ENCODE assay signal across 9 mouse cellular contexts in the genomic region with DNA sequence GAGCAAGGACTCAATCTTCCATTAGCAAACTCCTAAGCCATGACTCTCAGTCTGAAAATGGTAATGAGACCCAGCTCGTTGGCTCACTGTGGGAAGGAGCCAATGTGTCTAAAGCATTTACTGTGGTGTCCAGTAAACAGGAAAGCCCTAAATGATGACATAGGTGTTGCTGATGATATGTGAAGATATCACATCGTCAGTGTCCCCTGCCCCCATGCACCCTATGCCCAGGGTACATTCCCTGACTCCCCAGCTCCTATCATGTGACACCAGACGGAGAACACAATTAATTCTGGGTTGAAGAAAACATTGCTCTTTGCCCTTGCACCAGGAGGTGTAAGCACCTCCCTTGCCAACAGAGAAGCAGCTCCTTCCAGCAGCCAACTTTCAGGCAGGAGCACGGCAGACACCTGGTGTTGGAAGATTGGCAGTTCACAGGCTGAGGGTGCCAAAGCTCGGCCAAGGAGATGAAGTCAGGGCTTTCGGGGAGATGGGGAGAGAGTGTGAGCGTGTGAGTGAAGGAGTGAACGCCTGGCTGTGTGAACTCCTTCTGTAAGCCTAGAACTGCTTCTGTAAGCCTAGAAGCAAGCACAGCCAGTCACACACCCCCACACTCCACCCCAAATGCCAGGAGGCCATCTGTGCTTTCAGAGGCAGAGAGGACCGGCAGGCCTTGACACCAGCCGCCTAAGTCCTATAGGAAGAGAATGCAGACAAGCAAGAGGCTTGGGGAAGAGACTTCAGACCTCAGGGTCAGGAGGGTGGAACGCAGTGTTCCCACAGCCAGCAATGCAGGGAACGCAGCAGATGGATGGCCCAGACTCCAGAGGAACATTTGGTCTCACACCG. TPM values are rescaled to one million over a fixed set of nuclear protein-coding genes. Genes with fewer than 3 reads are reported as not detected.
A peak's percentile ranks its signal among the peaks of the same experiment; 100 is the strongest.
DNase-seq lines count a peak whose midpoint lies in the region; ATAC-seq and TF ChIP-seq lines count a peak whose summit lies in the region.
"Had no signal": no experiment of that assay in that cellular context is flagged by ENCODE, and none has a peak within 500 bp of the region (broad histone marks: within the 10 kb centered on the region; RNA-seq: fewer than 3 reads in every experiment).

No protein-coding gene starts in this region.

- no peaks in the 10 kb centered on the region for H3K36me3 ChIP-seq in kidney, embryonic 14.5 days (ENCODE audit: control insufficient read depth, insufficient read depth, low read length)
- H3K36me3 ChIP-seq in liver, embryonic 11.5 days (ENCODE audit: control insufficient read depth, insufficient read depth, low read length): no peaks in the 10 kb centered on the region
- H3K36me3 ChIP-seq: neural tube, embryonic 15.5 days had no signal

- no peaks in the 10 kb centered on the region; the same call in 1 of the 2 replicates for H3K4me1 ChIP-seq in kidney, embryonic 14.5 days (ENCODE audit: control insufficient read depth, insufficient read depth, low read length)
- H3K4me1 ChIP-seq in liver, embryonic 11.5 days (replicated peaks; ENCODE audit: control insufficient read depth, insufficient read depth, low read length): no peaks in the 10 kb centered on the region

- DNase-seq in left cerebral cortex, adult 2 months (ENCODE audit: extremely low spot score in 1 of 2, low spot score in 2 of 2): peak in 1 of 2 experiments; percentile 38
- no peak for DNase-seq in left cerebral cortex, adult 11 months (ENCODE audit: low spot score)
- peak; percentile 81 to 84 for DNase-seq in cerebellum, postnatal 10 days
- DNase-seq in lung, postnatal 4 days: peak; percentile 38 to 73
- no peak for DNase-seq in embryo, embryonic 10.5 days (ENCODE audit: low spot score)
- no peak for DNase-seq in liver, embryonic 11.5 days (ENCODE audit: low spot score)

- H3K9ac ChIP-seq in kidney, embryonic 14.5 days (ENCODE audit: low read depth, low read length): no peak overlapping the region
- H3K9ac ChIP-seq in liver, embryonic 11.5 days (ENCODE audit: low read depth, low read length): no peak overlapping the region
- H3K9ac ChIP-seq: neural tube, embryonic 15.5 days had no signal

- H3K27ac ChIP-seq in left cerebral cortex, adult 2 months: peak overlapping the region; percentile 70
- H3K27ac ChIP-seq in kidney, embryonic 14.5 days (ENCODE audit: low read depth, low read length): no peak overlapping the region
- H3K27ac ChIP-seq in liver, embryonic 11.5 days (ENCODE audit: low read depth, low read length): no peak overlapping the region

- no peak for TF ChIP-seq CTCF in left cerebral cortex, adult 2 months (IDR thresholded peaks at IDR 0.05)

- ATAC-seq in kidney, embryonic 14.5 days (ENCODE audit: low FRiP score, low TSS enrichment): 0 out of 2 replicates have a peak, but pooled peaks have one; percentile 44
- no peak for ATAC-seq in liver, embryonic 11.5 days (replicated peaks; ENCODE audit: low FRiP score)

- no peaks in the 10 kb centered on the region for H3K27me3 ChIP-seq in kidney, embryonic 14.5 days (ENCODE audit: control insufficient read depth, insufficient read depth, low read length)
- no peaks in the 10 kb centered on the region; the same call in 1 of the 2 replicates for H3K27me3 ChIP-seq in liver, embryonic 11.5 days (replicated peaks; ENCODE audit: control insufficient read depth, insufficient read depth, low read length)
- H3K27me3 ChIP-seq: neural tube, embryonic 15.5 days had no signal

- 32% methylated on average over 13 of the region's 13 CpGs for WGBS in kidney, embryonic 14.5 days
- WGBS in liver, embryonic 11.5 days: 75% methylated on average over 13 of the region's 13 CpGs

- no peak overlapping the region for H3K4me3 ChIP-seq in left cerebral cortex, adult 2 months
- no peak overlapping the region for H3K4me3 ChIP-seq in kidney, embryonic 14.5 days (ENCODE audit: low read length)
- H3K4me3 ChIP-seq in liver, embryonic 11.5 days (ENCODE audit: low read depth, low read length): no peak overlapping the region
- H3K4me3 ChIP-seq: neural tube, embryonic 15.5 days had no signal

- H3K9me3 ChIP-seq in kidney, embryonic 14.5 days (ENCODE audit: control insufficient read depth, low read length): no peaks in the 10 kb centered on the region
- no peaks in the 10 kb centered on the region for H3K9me3 ChIP-seq in liver, embryonic 11.5 days (ENCODE audit: control insufficient read depth, low read length)
- H3K9me3 ChIP-seq: neural tube, embryonic 15.5 days had no signal

- no peak overlapping the region for H3K4me2 ChIP-seq in kidney, embryonic 14.5 days (replicated peaks; ENCODE audit: low read depth, low read length)
- no peak overlapping the region for H3K4me2 ChIP-seq in liver, embryonic 11.5 days
- H3K4me2 ChIP-seq: neural tube, embryonic 15.5 days had no signal

- intact Hi-C loops in left cerebral cortex, adult 2 months (cut with DNase I): loop anchor here (1.0 to 2.0 kb wide), 2 partner anchors 29 to 59 kb away; no protein-coding TSS in a partner anchor

RNA-seq across cellular contexts. Expression of a gene that starts 13.9 kb away (rescaled TPM):
- not detected for total RNA-seq in left cerebral cortex, adult 2 months (2021)
- polyA plus RNA-seq in kidney, embryonic 14.5 days (2014; fragmentation: Nextera tagmentation; extraction: Ambion mirVana): 0.97 and 1.4 TPM in 2 replicates
- polyA plus RNA-seq in liver, embryonic 11.5 days (2014; fragmentation: Nextera tagmentation; extraction: Ambion mirVana): 4.5 and 5.2 TPM in 2 replicates
- total RNA-seq: heart, postnatal 36 days had no signal

RNA-seq across cellular contexts. Expression of a gene that starts 40.6 kb away (rescaled TPM):
- 100 to 1,000 TPM; 180 to 188 TPM for total RNA-seq in left cerebral cortex, adult 2 months (2021)
- polyA plus RNA-seq in kidney, embryonic 14.5 days (2014; fragmentation: Nextera tagmentation; extraction: Ambion mirVana): 3.2 TPM in 2 replicates
- 0.21 and 0.29 TPM in 2 replicates for polyA plus RNA-seq in liver, embryonic 11.5 days (2014; fragmentation: Nextera tagmentation; extraction: Ambion mirVana)

RNA-seq across cellular contexts. Expression of a gene that starts 56.9 kb away (rescaled TPM):
- 10 to 100 TPM; 50.7 to 50.8 TPM for total RNA-seq in left cerebral cortex, adult 2 months (2021)
- polyA plus RNA-seq in kidney, embryonic 14.5 days (2014; fragmentation: Nextera tagmentation; extraction: Ambion mirVana): 1.6 and 2.7 TPM in 2 replicates
- 1.5 and 2.1 TPM in 2 replicates for polyA plus RNA-seq in liver, embryonic 11.5 days (2014; fragmentation: Nextera tagmentation; extraction: Ambion mirVana)

Comparison
In these comparisons a context has a peak if more than half of its experiments do, and no peak if none do; other contexts are left out.
1. DNase-seq: peak in cerebellum, postnatal 10 days (2 of 2) and lung, postnatal 4 days (2 of 2); none in left cerebral cortex, adult 11 months (single experiment), embryo, embryonic 10.5 days (single experiment) and liver, embryonic 11.5 days (single experiment).